Mouse (Mus musculus): ENCODE measurements at regions not wholly inside any gene's neighbourhood (a gene's known extent, or its start where the extent isn't known, plus 50 kb on each side); places are given as distances from the start of the nearest gene placed in this dataset.

GRCm38 (mm10) chr6:140268315-140269070, 155.4 kb upstream of the Plekha5 start:
- DNase-seq (ENCODE audit: low spot score) (no peak), ATAC-seq (replicated peaks; ENCODE audit: low FRiP score) (no peak)
- H3K9ac ChIP-seq (ENCODE audit: low read length), result no peak overlapping the region
- no peak overlapping the region for H3K27ac ChIP-seq (ENCODE audit: low read depth, low read length)
- WGBS, result 41% methylated on average over 11 of the region's 11 CpGs
- H3K4me1 ChIP-seq (replicated peaks; ENCODE audit: control insufficient read depth, insufficient read depth, low read length), result no peaks in the 10 kb centered on the region
- no peak overlapping the region for H3K4me2 ChIP-seq (ENCODE audit: low read depth, low read length, severe bottlenecking)
- H3K27me3 ChIP-seq (ENCODE audit: control insufficient read depth, insufficient read depth, low read length), result no peaks in the 10 kb centered on the region
- no peak overlapping the region for H3K4me3 ChIP-seq (ENCODE audit: low read depth, low read length)
- no peaks in the 10 kb centered on the region for H3K9me3 ChIP-seq (ENCODE audit: control insufficient read depth, low read length)
- no peaks in the 10 kb centered on the region for H3K36me3 ChIP-seq (ENCODE audit: control insufficient read depth, insufficient read depth, low read length)

- Histone ChIP-seq H3K4me2 (ENCODE audit: low read depth, low read length, severe bottlenecking) (no peak overlapping the region), H3K27ac (ENCODE audit: low read depth, low read length) (no peak overlapping the region), H3K9ac (ENCODE audit: low read length) (no peak overlapping the region), H3K4me1 (replicated peaks; ENCODE audit: control insufficient read depth, insufficient read depth, low read length) (no peaks in the 10 kb centered on the region), H3K9me3 (ENCODE audit: control insufficient read depth, low read length) (no peaks in the 10 kb centered on the region), H3K27me3 (ENCODE audit: control insufficient read depth, insufficient read depth, low read length) (no peaks in the 10 kb centered on the region), H3K36me3 (ENCODE audit: control insufficient read depth, insufficient read depth, low read length) (no peaks in the 10 kb centered on the region), H3K4me3 (ENCODE audit: low read depth, low read length) (no peak overlapping the region)
- no peak for DNase-seq (ENCODE audit: low spot score)
- ATAC-seq (replicated peaks; ENCODE audit: low FRiP score), result no peak
- 29% methylated on average over 1 of the region's 1 CpGs for WGBS
Measured at GRCm38 (mm10) chr6:140263920-140264319, 159.9 kb upstream of the Plekha5 start.

GRCm38 (mm10) chr6:140261813-140262212, 162.0 kb upstream of the Plekha5 start:
- no peaks in the 10 kb centered on the region for H3K27me3 ChIP-seq (ENCODE audit: control insufficient read depth, insufficient read depth, low read length)
- no peaks in the 10 kb centered on the region for H3K9me3 ChIP-seq (ENCODE audit: control insufficient read depth, low read length)
- H3K4me3 ChIP-seq (ENCODE audit: low read depth, low read length), result no peak overlapping the region
- no peak overlapping the region for H3K27ac ChIP-seq (ENCODE audit: low read depth, low read length)
- H3K36me3 ChIP-seq (ENCODE audit: control insufficient read depth, insufficient read depth, low read length), result no peaks in the 10 kb centered on the region
- ATAC-seq (replicated peaks; ENCODE audit: low FRiP score) (no peak), DNase-seq (ENCODE audit: low spot score) (no peak)
- WGBS, result 97% methylated on average over 1 of the region's 1 CpGs
- H3K4me2 ChIP-seq (ENCODE audit: low read depth, low read length, severe bottlenecking), result no peak overlapping the region
- H3K9ac ChIP-seq (ENCODE audit: low read length), result no peak overlapping the region
- no peaks in the 10 kb centered on the region for H3K4me1 ChIP-seq (replicated peaks; ENCODE audit: control insufficient read depth, insufficient read depth, low read length)

- H3K9ac ChIP-seq (ENCODE audit: low read length), result no peak overlapping the region
- WGBS, result 89% methylated on average over 3 of the region's 3 CpGs
- H3K27ac ChIP-seq (ENCODE audit: low read depth, low read length), result no peak overlapping the region
- no peak for DNase-seq (ENCODE audit: low spot score)
- H3K36me3 ChIP-seq (ENCODE audit: control insufficient read depth, insufficient read depth, low read length), result no peaks in the 10 kb centered on the region
- ATAC-seq (replicated peaks; ENCODE audit: low FRiP score), result no peak
- H3K4me2 ChIP-seq (ENCODE audit: low read depth, low read length, severe bottlenecking), result no peak overlapping the region
- H3K4me3 ChIP-seq (ENCODE audit: low read depth, low read length), result no peak overlapping the region
- no peaks in the 10 kb centered on the region for H3K9me3 ChIP-seq (ENCODE audit: control insufficient read depth, low read length)
- H3K27me3 ChIP-seq (ENCODE audit: control insufficient read depth, insufficient read depth, low read length), result no peaks in the 10 kb centered on the region
- no peaks in the 10 kb centered on the region for H3K4me1 ChIP-seq (replicated peaks; ENCODE audit: control insufficient read depth, insufficient read depth, low read length)
Measured at GRCm38 (mm10) chr6:140258761-140259160, 165.1 kb upstream of the Plekha5 start.

GRCm38 (mm10) chr6:140258101-140258500, 165.8 kb upstream of the Plekha5 start:
- no peak overlapping the region for H3K9ac ChIP-seq (ENCODE audit: low read length)
- no peak overlapping the region for H3K27ac ChIP-seq (ENCODE audit: low read depth, low read length)
- H3K4me2 ChIP-seq (ENCODE audit: low read depth, low read length, severe bottlenecking), result no peak overlapping the region
- ATAC-seq (replicated peaks; ENCODE audit: low FRiP score) (no peak), DNase-seq (ENCODE audit: low spot score) (no peak)
- H3K9me3 ChIP-seq (ENCODE audit: control insufficient read depth, low read length), result no peaks in the 10 kb centered on the region
- H3K36me3 ChIP-seq (ENCODE audit: control insufficient read depth, insufficient read depth, low read length), result no peaks in the 10 kb centered on the region
- H3K4me1 ChIP-seq (replicated peaks; ENCODE audit: control insufficient read depth, insufficient read depth, low read length), result no peaks in the 10 kb centered on the region
- WGBS, result 84% methylated on average over 5 of the region's 5 CpGs
- H3K27me3 ChIP-seq (ENCODE audit: control insufficient read depth, insufficient read depth, low read length), result no peaks in the 10 kb centered on the region
- H3K4me3 ChIP-seq (ENCODE audit: low read depth, low read length), result no peak overlapping the region

- Histone ChIP-seq H3K9me3 (ENCODE audit: control insufficient read depth, low read length) (no peaks in the 10 kb centered on the region), H3K27me3 (ENCODE audit: control insufficient read depth, insufficient read depth, low read length) (no peaks in the 10 kb centered on the region), H3K4me3 (ENCODE audit: low read depth, low read length) (no peak overlapping the region), H3K4me1 (replicated peaks; ENCODE audit: control insufficient read depth, insufficient read depth, low read length) (no peaks in the 10 kb centered on the region), H3K4me2 (ENCODE audit: low read depth, low read length, severe bottlenecking) (no peak overlapping the region), H3K27ac (ENCODE audit: low read depth, low read length) (no peak overlapping the region), H3K9ac (ENCODE audit: low read length) (no peak overlapping the region), H3K36me3 (ENCODE audit: control insufficient read depth, insufficient read depth, low read length) (no peaks in the 10 kb centered on the region)
- 90% methylated on average over 4 of the region's 4 CpGs for WGBS
- no peak for ATAC-seq (replicated peaks; ENCODE audit: low FRiP score)
- no peak for DNase-seq (ENCODE audit: low spot score)
Measured at GRCm38 (mm10) chr6:140251527-140251926, 172.3 kb upstream of the Plekha5 start.

- no peak overlapping the region for H3K4me3 ChIP-seq (ENCODE audit: low read depth, low read length)
- H3K36me3 ChIP-seq (ENCODE audit: control insufficient read depth, insufficient read depth, low read length), result no peaks in the 10 kb centered on the region
- no peaks in the 10 kb centered on the region for H3K4me1 ChIP-seq (replicated peaks; ENCODE audit: control insufficient read depth, insufficient read depth, low read length)
- no peak overlapping the region; the same call in 1 of the 2 replicates for H3K27ac ChIP-seq (ENCODE audit: low read depth, low read length)
- H3K4me2 ChIP-seq (ENCODE audit: low read depth, low read length, severe bottlenecking), result no peak overlapping the region
- WGBS, result 30% methylated on average over 8 of the region's 8 CpGs
- peak; percentile 86 for ATAC-seq (replicated peaks; ENCODE audit: low FRiP score)
- no peak overlapping the region for H3K9ac ChIP-seq (ENCODE audit: low read length)
- H3K9me3 ChIP-seq (ENCODE audit: control insufficient read depth, low read length), result no peaks in the 10 kb centered on the region
- DNase-seq (ENCODE audit: low spot score), result no peak
- H3K27me3 ChIP-seq (ENCODE audit: control insufficient read depth, insufficient read depth, low read length), result no peaks in the 10 kb centered on the region
Measured at GRCm38 (mm10) chr6:140243411-140244151, 180.3 kb upstream of the Plekha5 start.

- WGBS, result 92% methylated on average over 8 of the region's 8 CpGs
- Histone ChIP-seq H3K27ac (ENCODE audit: low read depth, low read length) (no peak overlapping the region), H3K4me1 (replicated peaks; ENCODE audit: control insufficient read depth, insufficient read depth, low read length) (no peaks in the 10 kb centered on the region), H3K9ac (ENCODE audit: low read length) (no peak overlapping the region), H3K4me3 (ENCODE audit: low read depth, low read length) (no peak overlapping the region), H3K4me2 (ENCODE audit: low read depth, low read length, severe bottlenecking) (no peak overlapping the region), H3K9me3 (ENCODE audit: control insufficient read depth, low read length) (no peaks in the 10 kb centered on the region), H3K36me3 (ENCODE audit: control insufficient read depth, insufficient read depth, low read length) (no peaks in the 10 kb centered on the region), H3K27me3 (ENCODE audit: control insufficient read depth, insufficient read depth, low read length) (no peaks in the 10 kb centered on the region)
- no peak for ATAC-seq (replicated peaks; ENCODE audit: low FRiP score)
- DNase-seq (ENCODE audit: low spot score), result no peak
Measured at GRCm38 (mm10) chr6:140239356-140239755, 184.5 kb upstream of the Plekha5 start.

- H3K27me3 ChIP-seq (ENCODE audit: control insufficient read depth, insufficient read depth, low read length), result no peaks in the 10 kb centered on the region
- ATAC-seq (replicated peaks; ENCODE audit: low FRiP score) (no peak), DNase-seq (ENCODE audit: low spot score) (no peak)
- no peaks in the 10 kb centered on the region for H3K9me3 ChIP-seq (ENCODE audit: control insufficient read depth, low read length)
- H3K4me3 ChIP-seq (ENCODE audit: low read depth, low read length), result no peak overlapping the region
- no peaks in the 10 kb centered on the region for H3K4me1 ChIP-seq (replicated peaks; ENCODE audit: control insufficient read depth, insufficient read depth, low read length)
- H3K27ac ChIP-seq (ENCODE audit: low read depth, low read length), result no peak overlapping the region
- no peak overlapping the region for H3K9ac ChIP-seq (ENCODE audit: low read length)
- H3K4me2 ChIP-seq (ENCODE audit: low read depth, low read length, severe bottlenecking), result no peak overlapping the region
- no peaks in the 10 kb centered on the region for H3K36me3 ChIP-seq (ENCODE audit: control insufficient read depth, insufficient read depth, low read length)
- WGBS, result 93% methylated on average over 4 of the region's 4 CpGs
Measured at GRCm38 (mm10) chr6:140231537-140231936, 190.3 kb upstream of the Plcz1 start.

Data from forebrain, embryonic 11.5 days (tissue).